Mouse (Mus musculus) small intestine, adult 2 months (tissue): ENCODE data around the gene Pnkp.

Experiments
- CTCF ChIP-seq: fragments of 200-500 bp; IDR thresholded peaks from 2 replicates; pipeline ENCODE4 v1.5.1; 2012; ENCODE audit warnings: low read depth, mild to moderate bottlenecking, control low read depth, inconsistent platforms, low read length, moderate library complexity, mixed read lengths; ENCODE audit not compliant: insufficient replicate concordance, insufficient read length; ENCODE audit errors: extremely low read depth
- POLR2A ChIP-seq: fragments of 200-500 bp; IDR thresholded peaks from 2 replicates; pipeline ENCODE4 v1.6.1; 2012; ENCODE audit warnings: low read depth, mild to moderate bottlenecking, control low read depth, inconsistent platforms, low read length, moderate library complexity

GRCm38 (mm10) chr7:44849416-44850111, 7.4 kb upstream of the Pnkp start:
- TF ChIP-seq CTCF, result no peak
- TF ChIP-seq POLR2A, result no peak; the same call in none of the 2 replicates
